Mouse (Mus musculus) granulocyte monocyte progenitor cell, adult 5-6 weeks (primary cell): ENCODE measurements around the gene Vmn1r82. TPM values are rescaled to one million over a fixed set of nuclear protein-coding genes. Genes with fewer than 3 reads are reported as not detected.

ENCODE experiments used
- ATAC-seq: replicated peaks from 2 replicates; pipeline ENCODE4 v1.8.0; 2016; ENCODE audit warnings: mild to moderate bottlenecking, moderate TSS enrichment, inconsistent platforms; ENCODE audit not compliant: poor library complexity, severe bottlenecking
- total RNA-seq, 2 experiments: library from RNA; stranded (forward) in 1 of 2; stranded (reverse) in 1 of 2; fragments of 200-712, 200-1000 nt in 1 of 2; fragments of >200 nt in 1 of 2; fragmentation: Nextera tagmentation in 1 of 2; gene quantifications; 2 replicates each; pipeline ENCODE4 v1.2.3; 2014 to 2017

The Vmn1r82 gene
- not detected in 2 replicates for total RNA-seq (2014; fragmentation: Nextera tagmentation)
- total RNA-seq (2017), result not detected in 2 replicates

GRCm38 (mm10) chr7:12300130-12300529, at the start of gene Vmn1r82:
Gene Vmn1r82 (plus strand): TSS chr7:12300430.
- ATAC-seq, result no peak

- no peak for ATAC-seq
These were observed 32.1 kb upstream of the Vmn1r82 start, which contains the start of gene Vmn1r81 for GRCm38 (mm10) chr7:12268169-12268568. Gene Vmn1r81 (minus strand): TSS chr7:12268269.

- no peak for ATAC-seq
These were observed 29.2 kb downstream of the Vmn1r82 start, which contains the start of gene Vmn1r83 for GRCm38 (mm10) chr7:12329381-12329780. Gene Vmn1r83 (minus strand): TSS chr7:12329481.

Other genes starting within 250 kb of the Vmn1r82 start
- gene Vmn1r78, start 150.2 kb upstream of the Vmn1r82 start, total RNA-seq (2014; fragmentation: Nextera tagmentation), result not detected in 2 replicates
- not detected in 2 replicates for gene Vmn1r78, start 150.2 kb upstream of the Vmn1r82 start, total RNA-seq (2017)
- not detected in 2 replicates for gene Vmn1r79, start 129.2 kb upstream of the Vmn1r82 start, total RNA-seq (2014; fragmentation: Nextera tagmentation)
- gene Vmn1r79, start 129.2 kb upstream of the Vmn1r82 start, total RNA-seq (2017), result not detected in 2 replicates
- gene Vmn1r80, start 111.1 kb upstream of the Vmn1r82 start, total RNA-seq (2014; fragmentation: Nextera tagmentation), result not detected in 2 replicates
- gene Vmn1r80, start 111.1 kb upstream of the Vmn1r82 start, total RNA-seq (2017), result not detected in 2 replicates
- gene Vmn1r81, start 32.2 kb upstream of the Vmn1r82 start, total RNA-seq (2014; fragmentation: Nextera tagmentation), result 0.02 TPM in 1 of 2 replicates, not detected in the other
- not detected in 2 replicates for gene Vmn1r81, start 32.2 kb upstream of the Vmn1r82 start, total RNA-seq (2017)
- gene Vmn1r83, start 29.1 kb downstream of the Vmn1r82 start, total RNA-seq (2014; fragmentation: Nextera tagmentation), result not detected in 2 replicates
- gene Vmn1r83, start 29.1 kb downstream of the Vmn1r82 start, total RNA-seq (2017), result not detected in 2 replicates
- gene Vmn1r84, start 68.8 kb downstream of the Vmn1r82 start, total RNA-seq (2014; fragmentation: Nextera tagmentation), result not detected in 2 replicates
- gene Vmn1r84, start 68.8 kb downstream of the Vmn1r82 start, total RNA-seq (2017), result not detected in 2 replicates
- gene Zfp551, start 122.3 kb downstream of the Vmn1r82 start, total RNA-seq (2014; fragmentation: Nextera tagmentation), result 1.2 TPM in 1 of 2 replicates, not detected in the other
- 0.93 and 1.7 TPM in 2 replicates for gene Zfp551, start 122.3 kb downstream of the Vmn1r82 start, total RNA-seq (2017)
- 5.5 and 17.0 TPM in 2 replicates for gene Zfp606, start 177.9 kb downstream of the Vmn1r82 start, total RNA-seq (2014; fragmentation: Nextera tagmentation)
- 11.9 and 14.2 TPM in 2 replicates for gene Zfp606, start 177.9 kb downstream of the Vmn1r82 start, total RNA-seq (2017)
- gene 2900092C05Rik, start 212.1 kb downstream of the Vmn1r82 start, total RNA-seq (2014; fragmentation: Nextera tagmentation), result not detected in 2 replicates
- gene 2900092C05Rik, start 212.1 kb downstream of the Vmn1r82 start, total RNA-seq (2017), result not detected in 2 replicates